Mouse (Mus musculus) v-Abl transformed pro-B cells (cell line): ENCODE measurements around the gene Chid1.

Experiments used
- in situ Hi-C, 2 experiments: fragments of 400-800 bp; cut with MboI; formaldehyde crosslinking; loops; one replicate each; pipeline ENCODE4 v1.15.1; 2025; ENCODE audit not compliant: unreplicated experiment in 2 of 2

The Chid1 gene

GRCm38 (mm10) chr7:141559726-141560325, 20.2 kb upstream of the Chid1 start:
- in situ Hi-C loops: no loop called here

DNA sequence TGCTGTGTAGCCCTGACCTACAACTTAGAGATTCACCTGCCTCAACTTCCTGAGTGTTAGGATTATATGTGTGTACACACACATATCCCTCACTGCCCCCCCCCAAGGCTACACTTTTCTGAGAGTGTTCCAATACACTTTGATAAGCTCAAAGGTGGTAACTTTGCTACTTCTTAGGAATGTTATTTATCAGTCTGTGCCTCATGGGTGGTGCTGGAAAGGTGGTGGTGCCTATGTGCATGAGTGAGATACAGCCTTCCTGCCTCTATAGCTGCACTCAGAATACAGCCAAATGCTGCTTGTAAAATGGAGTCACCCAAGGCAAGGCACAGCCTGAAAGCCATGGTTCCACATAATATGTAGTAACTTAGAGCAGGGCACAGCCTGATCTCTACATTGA, 19.3 kb upstream of the Chid1 start:
- in situ Hi-C loops: no loop called here

DNA sequence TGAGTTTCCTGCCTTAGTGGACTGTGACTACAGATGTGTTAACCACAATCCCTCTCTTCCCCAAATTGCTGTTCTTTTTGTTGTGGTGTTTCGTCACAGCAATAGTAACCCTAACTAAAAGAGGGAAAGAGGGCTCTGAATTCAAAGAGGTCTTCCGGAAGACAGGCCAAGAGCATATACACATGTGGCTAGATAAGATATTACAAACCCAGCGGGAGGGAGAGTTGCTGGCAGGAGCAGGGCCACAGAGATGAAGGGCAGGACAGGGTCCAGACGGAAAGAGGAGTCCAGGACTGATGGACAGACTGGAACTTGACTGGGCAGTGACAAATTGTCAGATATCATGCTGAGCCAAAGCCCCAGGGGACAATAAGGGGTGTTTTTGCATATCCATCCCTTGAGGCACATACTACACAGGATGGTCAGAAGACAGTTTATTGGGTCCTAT, 18.7 kb upstream of the Chid1 start:
- in situ Hi-C loops: no loop called here

DNA sequence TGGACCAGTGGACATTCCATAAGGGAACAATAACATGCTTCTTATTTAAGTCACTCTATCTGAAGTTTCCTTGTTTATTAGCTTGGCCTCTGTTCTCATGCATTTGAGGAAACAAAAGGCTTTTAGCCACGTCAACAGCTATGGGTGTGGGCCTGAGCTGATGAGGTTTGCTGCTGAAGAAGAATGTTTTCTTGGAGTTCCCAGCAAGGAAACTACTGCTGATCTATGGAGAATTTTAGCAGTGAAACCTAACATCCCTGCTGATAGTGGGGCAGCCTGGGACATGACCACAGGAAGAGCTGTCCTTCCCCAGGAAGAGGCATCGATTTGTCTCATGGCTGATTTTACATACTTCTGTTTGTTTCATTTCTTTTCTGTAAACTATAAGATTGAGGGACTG, 10.8 kb upstream of the Chid1 start:
- in situ Hi-C loops: no loop called here

DNA sequence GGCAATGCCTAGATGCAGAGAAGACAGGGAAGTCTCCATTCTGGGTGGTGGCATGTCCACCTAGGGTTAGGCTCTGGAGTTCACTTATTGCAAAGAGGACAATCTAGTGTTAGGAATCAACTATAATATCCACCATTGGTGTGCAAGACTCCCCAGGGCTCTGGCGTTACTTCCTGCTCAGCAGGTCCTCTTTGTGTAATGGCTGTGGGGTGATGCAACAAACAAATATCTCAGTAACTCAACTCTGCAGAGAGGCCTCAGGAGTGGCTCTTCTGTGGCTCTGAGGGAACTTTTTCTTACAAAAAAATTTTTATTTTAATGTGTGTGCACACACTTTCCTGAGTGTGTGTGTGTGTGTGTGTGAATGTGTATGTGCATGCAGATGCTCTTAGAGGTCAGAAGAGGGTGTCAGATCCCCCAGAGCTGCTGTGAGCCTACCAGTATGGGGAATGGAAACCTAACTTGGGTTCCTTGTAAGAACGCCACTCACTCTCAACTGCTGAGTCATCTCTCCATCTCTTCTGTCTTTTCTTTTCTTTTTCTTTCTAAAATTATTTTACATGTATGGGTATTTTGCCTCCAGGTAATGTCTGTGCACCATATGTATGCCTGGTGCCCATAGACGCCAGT, 9.9 kb upstream of the Chid1 start:
- in situ Hi-C loops: no loop called here

DNA sequence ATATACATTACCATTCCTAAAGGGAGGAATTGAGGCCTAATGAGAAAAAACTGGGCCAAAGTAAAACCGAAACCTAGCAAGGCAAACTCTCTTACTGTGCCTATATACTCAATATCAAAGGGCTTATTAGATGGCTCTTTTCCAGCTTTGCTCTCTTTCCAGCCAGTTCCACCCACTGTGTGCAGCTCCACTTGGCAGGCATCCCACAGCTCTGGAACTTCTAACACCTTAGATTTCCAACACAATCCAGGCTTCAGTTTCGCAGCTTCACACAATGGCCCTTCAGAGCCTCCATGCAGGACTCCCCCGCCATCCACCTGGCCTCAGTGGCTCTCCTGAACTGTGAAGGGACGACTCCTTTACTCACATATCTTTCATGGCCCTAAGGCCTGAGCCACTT, 5.0 kb upstream of the Chid1 start:
- in situ Hi-C loops: no loop called here

DNA sequence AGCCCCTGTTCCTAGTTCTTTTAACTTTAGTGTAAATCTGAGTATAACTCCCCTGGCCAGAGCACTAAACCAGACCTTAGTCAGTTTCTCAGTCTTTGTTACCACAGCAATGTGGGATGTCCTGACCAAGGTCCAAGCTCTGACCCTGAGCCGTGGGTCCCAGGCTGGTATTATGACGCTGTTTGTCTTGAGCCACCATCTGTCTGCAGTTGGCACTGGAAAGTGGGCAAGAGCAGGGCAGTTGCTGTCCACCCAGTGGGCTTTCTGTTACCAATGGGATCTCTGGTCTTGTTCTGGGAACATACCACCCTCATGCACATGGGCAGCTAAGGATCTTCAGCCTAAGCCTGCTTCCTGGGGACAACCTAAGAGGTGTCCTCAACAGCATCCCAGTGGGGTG, 2.9 kb upstream of the Chid1 start:
- in situ Hi-C loops: no loop called here

DNA sequence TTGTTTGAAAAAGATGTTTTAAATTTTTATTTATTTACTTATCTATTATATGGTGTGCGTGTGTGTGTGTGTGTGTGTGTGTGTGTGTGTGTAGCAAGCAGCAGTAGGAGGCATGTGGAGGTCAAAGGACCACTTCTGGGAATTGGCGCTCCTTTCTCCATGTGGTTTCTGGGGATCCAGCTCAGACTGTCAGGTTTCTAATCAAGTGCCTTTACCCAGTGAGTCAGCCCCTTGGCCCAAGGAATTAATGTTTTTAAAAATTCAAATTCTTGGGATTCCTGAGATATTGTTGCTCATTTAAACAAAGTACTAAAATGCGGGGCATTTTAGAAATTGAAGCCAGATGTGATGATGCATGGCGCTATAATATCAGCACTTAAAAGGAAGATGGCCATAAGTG, 2.0 kb upstream of the Chid1 start:
- in situ Hi-C loops: no loop called here

- in situ Hi-C loops: no loop called here
Measured at GRCm38 (mm10) chr7:141540312-141541081, 840 bp upstream of the Chid1 start.

GRCm38 (mm10) chr7:141538852-141539555, 653 bp downstream of the Chid1 start:
- in situ Hi-C loops: no loop called here

- in situ Hi-C loops: no loop called here
Measured at GRCm38 (mm10) chr7:141535570-141535969, 4.1 kb downstream of the Chid1 start.

DNA sequence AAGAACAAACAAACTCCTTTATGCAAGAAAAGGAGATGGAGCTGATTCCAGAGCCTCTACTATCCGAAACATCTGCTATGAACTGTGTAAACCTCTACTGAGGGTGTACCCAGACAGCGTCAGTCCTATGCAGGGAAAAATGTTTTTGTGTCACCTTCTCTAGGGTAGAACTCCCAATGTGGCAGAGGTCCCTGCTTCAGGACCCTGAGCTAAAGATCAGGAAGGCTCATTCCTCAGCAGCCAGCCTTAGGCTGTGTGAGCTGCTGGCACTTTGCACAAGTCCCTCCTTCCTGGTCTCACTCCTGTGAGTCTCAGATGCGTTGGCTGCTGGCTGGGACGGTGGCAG, 14.1 kb downstream of the Chid1 start:
- in situ Hi-C loops: loop anchor here (5.0 kb wide), 3 partner anchors 38 to 113 kb away; partner anchors contain the start of gene Gatd1 (in 2 of the 2)

DNA sequence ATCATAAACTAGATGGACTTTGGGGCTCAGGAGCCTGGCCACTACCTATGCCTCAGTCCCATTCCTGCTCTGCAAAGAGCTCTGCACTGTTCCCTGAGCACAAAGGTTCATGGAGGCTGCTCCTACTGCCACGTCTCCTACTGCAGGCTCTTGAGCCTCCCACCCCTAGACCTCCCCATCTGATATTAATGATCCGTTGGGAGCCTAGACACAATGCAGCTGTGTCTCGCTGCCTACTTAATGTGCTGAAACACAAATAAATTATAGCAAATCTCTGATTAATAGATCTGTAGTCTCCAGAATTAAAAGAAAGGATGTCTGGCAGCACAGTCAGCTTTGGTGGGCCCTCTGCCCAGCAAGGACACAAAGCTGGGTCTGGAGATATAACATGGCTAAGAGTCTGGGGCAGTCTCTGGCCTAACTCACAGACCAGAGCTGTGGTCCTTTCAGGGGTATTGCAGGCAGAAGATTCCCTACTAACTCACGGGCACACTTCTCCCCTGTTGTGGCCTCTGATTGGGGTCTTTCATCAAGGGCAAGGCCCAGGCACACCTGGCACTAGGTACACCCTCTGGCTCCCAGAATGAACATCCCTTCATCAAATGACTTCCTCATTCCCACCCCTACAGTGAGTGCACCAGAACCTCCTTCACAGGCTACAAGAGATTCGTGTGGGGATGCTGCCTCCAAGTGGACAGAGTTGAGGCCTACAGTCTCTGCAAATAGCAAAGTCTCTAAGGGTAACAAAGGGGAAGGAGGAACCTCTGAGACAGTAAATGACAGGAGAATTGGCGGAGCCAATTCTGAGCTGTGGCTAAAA, 14.7 kb downstream of the Chid1 start:
- in situ Hi-C loops: loop anchor here (5.0 kb wide), 3 partner anchors 38 to 113 kb away; partner anchors contain the start of gene Gatd1 (in 2 of the 2)

DNA sequence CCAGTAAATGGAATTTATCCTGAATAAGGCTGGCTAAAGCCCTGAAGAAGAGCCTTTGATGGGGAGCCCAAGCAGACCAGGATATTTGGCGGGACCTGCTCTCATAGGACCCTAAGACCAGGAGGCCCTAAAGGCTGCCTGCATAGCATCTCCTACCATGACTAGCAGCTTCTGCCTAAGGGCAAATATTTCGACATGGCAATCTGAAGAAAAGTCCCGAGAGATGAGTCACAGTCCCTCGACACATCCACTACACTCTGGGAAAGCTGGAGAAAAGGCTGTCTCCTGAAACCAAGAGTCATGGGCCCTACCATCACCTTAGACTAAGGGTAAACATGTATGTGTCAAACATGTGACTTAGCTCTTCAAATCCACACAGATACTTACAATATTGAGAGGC, 15.4 kb downstream of the Chid1 start:
- in situ Hi-C loops: no loop called here

GRCm38 (mm10) chr7:141523007-141523406, 16.6 kb downstream of the Chid1 start:
- in situ Hi-C loops: no loop called here

DNA sequence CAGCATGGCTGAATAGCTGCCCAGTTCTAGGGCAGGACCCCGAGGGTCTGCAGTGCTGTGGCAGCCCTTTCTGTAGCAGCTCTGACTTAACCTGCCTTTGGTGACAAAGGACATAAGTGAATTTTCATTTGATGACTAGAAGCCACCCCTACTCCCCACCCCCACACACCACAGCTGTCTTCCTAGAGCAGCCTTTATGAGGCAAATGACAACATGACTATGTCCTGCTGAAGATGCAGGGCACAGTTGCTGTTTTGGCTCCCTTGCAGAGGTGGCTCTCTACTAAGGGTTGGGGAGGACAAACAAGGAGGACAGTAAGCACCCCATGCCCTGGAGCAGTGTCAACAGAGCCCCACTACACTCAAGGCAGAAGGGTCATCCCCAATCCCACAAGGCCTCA, 19.9 kb downstream of the Chid1 start:
- in situ Hi-C loops: no loop called here

DNA sequence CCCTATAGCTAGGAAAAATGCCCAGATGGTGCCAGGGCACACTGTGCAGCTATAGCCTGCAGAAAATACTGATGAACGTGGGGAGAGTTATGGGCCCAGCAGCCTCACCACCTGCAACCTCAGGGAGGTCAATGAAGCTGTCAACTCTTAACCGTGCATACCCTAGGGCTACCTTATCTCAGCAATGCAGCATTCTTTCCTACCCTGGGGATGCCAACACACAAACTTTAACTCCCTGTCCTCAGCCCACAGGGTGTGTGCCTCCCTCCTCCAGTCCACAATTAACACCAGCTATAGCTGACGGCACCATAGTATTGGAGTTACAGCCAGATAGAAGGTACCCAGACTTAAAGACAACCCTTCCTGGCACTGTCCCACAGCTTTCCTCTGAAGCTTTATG, 20.7 kb downstream of the Chid1 start:
- in situ Hi-C loops: no loop called here

- in situ Hi-C loops: no loop called here
Measured at GRCm38 (mm10) chr7:141518296-141518695, 21.4 kb downstream of the Chid1 start.

DNA sequence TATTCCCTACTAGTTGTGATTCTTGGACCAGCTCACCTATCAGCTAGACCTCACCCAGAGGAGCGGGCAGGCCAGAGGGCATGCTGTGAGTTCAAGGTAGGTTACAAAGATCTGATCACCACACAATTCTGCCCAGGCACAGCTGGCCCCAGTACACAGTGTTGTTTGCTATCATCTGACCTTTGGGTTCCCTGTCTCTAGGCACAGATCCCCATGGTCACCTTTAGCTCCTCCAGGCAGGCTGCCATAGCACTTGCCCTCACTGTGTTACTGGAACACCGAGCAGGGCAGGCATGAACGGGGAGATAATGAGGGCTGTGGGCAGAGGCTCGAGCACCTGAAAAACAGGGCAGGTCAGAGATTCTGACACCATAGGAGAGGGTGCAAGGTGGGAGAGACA, 22.0 kb downstream of the Chid1 start:
- in situ Hi-C loops: no loop called here

DNA sequence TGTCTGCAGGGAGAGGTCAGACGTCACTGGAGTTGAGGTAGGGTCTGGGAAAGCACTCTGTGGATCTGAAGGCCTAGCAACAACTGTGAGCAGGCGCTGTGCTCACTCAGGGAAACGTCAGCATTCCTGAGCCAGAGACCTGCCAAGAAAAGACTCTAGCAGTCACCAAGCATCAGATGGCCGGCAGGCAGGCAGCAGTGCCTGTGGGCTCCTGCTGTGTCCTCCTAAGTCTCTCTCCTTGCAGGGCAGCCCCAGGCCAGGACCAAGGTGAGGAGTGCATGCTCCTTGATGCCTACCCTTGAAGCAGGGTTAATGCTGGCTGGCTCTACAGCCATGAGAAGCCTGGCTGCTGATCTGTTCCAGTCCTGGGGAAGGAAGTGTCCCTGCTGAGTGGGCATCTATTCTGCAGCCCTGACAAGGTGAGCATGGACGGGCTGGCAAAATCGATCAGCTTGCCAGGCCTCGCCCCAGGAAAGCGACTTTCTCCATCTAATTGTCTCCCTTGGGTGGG, 28.9 kb downstream of the Chid1 start:
- in situ Hi-C loops: no loop called here
